Mouse (Mus musculus) urinary bladder, adult 2 months (tissue): ENCODE results near the gene Lmln. TPM values are rescaled to one million over a fixed set of nuclear protein-coding genes. Genes with fewer than 3 reads are reported as not detected.

Experiments used
- polyA plus RNA-seq: library from polyadenylated mRNA; depleted of rRNA; stranded (reverse); fragments of >200 nt; gene quantifications from 2 replicates; pipeline ENCODE4 v1.2.3, GENCODE M21; 2012; rRNA removed

Gene Lmln
- polyA plus RNA-seq, 1 experiment: 1.8 TPM

Other genes starting within 250 kb of the Lmln start
- gene Fyttd1, start 185.0 kb upstream of the Lmln start, polyA plus RNA-seq: 49.7 and 51.4 TPM in 2 replicates
- gene Rubcn, start 184.8 kb upstream of the Lmln start, polyA plus RNA-seq: 38.1 and 38.6 TPM in 2 replicates
- 25.1 and 26.9 TPM in 2 replicates for gene Lrch3, start 148.4 kb upstream of the Lmln start, polyA plus RNA-seq
- 0.29 and 0.69 TPM in 2 replicates for gene Iqcg, start 6.3 kb upstream of the Lmln start, polyA plus RNA-seq
- 1,609 and 1,643 TPM in 2 replicates for gene Rpl35a, start 6.1 kb upstream of the Lmln start, polyA plus RNA-seq
- 12.1 and 13.6 TPM in 2 replicates for gene Osbpl11, start 122.5 kb downstream of the Lmln start, polyA plus RNA-seq
- gene Snx4, start 188.9 kb downstream of the Lmln start, polyA plus RNA-seq: 21.2 and 29.7 TPM in 2 replicates